Mouse (Mus musculus) 3T3-L1 (cell line): Measurements from ENCODE around the gene Olfr963.
"Not testable (repeated sequence)": the region's sequence is repeated elsewhere in the genome, so short reads cannot be mapped to it uniquely, and the experiment has no call there.

ENCODE experiments used
- DNase-seq: peaks from one replicate; pipeline ENCODE4 v3.0.0-alpha.2; 2015; ENCODE audit warnings: low read depth, low spot score

Gene Olfr963

DNA sequence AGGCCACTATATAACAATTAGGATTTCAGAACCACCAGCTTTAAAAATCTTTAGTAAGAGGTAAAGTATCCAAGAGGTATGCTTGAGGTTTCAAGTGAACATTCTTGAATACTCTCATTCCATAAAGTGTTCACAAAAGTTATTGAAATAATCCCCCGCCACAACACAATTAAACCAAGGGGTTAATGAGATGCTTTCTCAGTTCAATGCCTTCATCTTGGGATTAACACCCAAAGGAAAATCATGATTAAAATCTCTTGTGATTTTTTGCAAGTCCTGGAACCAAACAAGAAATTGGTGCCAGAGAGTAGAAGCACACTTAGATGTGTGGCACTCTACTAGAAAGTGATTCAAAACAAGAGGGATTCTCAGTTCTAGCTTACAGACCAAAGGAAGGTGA lies at the start of gene Olfr963:
Gene Olfr963 (plus strand): TSS at position 301 of the 400 bp plus-strand sequence.
- no peak for DNase-seq

DNA sequence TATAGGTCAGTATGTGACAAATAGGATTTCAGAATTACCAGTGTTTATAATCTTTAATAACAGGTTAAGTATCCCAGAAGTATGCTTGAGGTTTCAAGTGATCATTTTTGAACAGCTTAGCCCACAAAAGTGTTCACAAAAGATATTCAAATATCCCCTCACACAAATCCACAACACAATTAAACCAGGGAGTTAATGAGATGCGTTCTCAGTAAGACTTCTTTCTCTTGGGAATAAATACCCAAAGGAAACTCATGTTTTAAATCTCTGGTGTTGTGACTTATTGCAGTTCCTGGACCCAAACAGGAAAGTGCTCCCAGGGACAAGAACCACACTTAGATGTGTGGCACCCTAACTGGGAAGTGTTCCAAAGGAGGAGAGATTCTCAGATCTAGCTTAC lies 45.9 kb upstream of the Olfr963 start, which contains the start of gene Olfr960:
Gene Olfr960 (plus strand): TSS at position 301 of the 400 bp plus-strand sequence.
- DNase-seq = no peak

GRCm38 (mm10) chr9:39623783-39624182 lies 43.2 kb upstream of the Olfr963 start:
- DNase-seq = no peak

GRCm38 (mm10) chr9:39624711-39625110 lies 42.3 kb upstream of the Olfr963 start:
- DNase-seq = no peak

DNA sequence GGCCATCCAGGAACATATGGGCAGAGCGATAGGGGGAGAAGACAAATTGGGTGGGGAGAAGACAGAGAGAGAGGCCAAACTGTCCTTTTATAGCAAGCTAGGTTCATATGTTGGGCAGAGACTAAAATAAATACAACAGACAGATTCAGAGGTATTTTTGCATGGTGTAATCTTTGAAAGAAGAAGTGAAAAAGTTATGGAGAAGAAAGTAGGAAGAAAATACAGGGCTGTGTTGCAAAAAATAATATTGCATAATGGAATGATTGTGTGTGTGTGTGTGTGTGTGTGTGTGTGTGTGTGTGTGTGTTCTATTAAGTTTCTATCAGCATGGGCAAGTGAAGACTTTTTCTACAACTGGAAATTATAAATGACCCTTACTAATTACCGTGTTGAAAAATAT lies 37.9 kb upstream of the Olfr963 start:
- no peak for DNase-seq

DNA sequence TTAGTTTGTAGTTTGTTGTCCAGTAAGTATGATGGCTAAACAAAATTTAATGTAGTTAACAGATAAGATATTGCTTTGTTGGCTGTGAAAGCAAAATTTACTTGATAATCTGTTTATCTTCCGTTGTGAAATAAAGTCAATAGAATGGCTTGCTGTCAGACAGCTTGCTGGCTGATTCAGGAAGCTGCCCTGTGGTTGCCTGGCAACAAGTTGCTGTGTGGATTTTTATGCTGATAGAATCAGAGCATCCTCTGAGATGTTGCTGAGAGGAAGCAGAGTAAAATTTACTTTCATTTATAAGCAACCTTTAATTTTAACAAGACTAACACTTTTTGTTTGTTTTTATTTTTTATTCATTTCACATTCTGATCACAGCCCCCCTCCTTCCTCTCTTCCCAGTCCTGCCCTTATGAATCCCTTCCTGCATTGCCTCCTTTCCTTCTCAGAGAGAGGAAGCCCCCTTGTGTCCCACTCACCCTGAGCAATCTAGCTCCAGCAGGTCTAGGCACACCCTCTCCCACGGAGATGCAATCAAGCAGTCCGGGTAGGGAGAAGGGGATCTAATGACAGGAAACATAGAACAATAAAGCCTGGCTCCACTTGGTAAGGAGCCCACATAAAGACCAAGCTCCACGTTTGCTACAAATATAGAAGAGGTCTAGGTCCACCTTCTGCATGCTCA lies 33.0 kb upstream of the Olfr963 start:
- no peak for DNase-seq

- no peak for DNase-seq
Observed at GRCm38 (mm10) chr9:39644785-39645184, 22.2 kb upstream of the Olfr963 start, which contains the start of gene Olfr961. TSS of gene Olfr961 (plus strand) at chr9:39645085.

DNA sequence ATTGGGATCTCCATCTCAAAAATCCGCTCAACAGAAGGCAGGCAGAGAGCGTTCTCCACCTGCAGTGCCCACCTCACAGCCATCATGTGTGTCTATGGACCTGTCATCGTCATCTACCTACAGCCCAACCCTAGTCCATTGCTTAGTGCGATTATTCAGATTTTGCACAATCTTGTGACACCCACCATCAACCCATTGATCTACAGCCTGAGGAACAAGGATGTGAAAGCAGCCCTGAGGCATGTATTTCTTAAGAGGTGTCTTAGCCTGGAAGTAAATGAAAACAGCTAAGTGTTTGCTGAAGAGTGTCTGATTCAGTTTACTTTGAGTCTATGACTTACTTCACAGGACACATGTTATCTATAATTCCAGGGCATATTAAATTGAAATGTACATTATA lies 19.6 kb upstream of the Olfr963 start:
- DNase-seq = no peak

- DNase-seq = no peak
Observed at GRCm38 (mm10) chr9:39654756-39655396, 12.1 kb upstream of the Olfr963 start.

- no peak for DNase-seq
Observed at GRCm38 (mm10) chr9:39669723-39670122, 2.7 kb downstream of the Olfr963 start.

DNA sequence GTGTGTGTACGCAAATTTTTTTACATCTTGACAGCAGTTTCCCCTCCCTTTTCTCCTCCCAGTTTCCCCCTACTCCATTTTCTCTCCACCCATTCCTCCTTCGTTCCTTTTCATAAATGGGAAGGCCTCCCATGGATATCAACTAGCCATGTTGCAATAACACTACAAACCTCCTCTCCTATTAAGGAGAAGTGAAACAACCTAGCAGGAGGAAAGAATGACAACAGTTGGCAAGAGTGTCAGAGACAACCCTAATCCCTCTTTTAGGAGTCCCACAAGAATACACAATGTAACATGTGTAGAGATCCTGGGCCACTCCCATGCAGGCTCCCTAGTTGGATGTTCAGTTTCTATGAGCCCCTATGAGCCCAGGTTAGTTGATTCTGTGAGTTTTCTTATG lies 7.8 kb downstream of the Olfr963 start:
- DNase-seq = no peak

GRCm38 (mm10) chr9:39678557-39678956 lies 11.6 kb downstream of the Olfr963 start:
- DNase-seq = no peak

GRCm38 (mm10) chr9:39679280-39679679 lies 12.3 kb downstream of the Olfr963 start:
- no peak for DNase-seq

DNA sequence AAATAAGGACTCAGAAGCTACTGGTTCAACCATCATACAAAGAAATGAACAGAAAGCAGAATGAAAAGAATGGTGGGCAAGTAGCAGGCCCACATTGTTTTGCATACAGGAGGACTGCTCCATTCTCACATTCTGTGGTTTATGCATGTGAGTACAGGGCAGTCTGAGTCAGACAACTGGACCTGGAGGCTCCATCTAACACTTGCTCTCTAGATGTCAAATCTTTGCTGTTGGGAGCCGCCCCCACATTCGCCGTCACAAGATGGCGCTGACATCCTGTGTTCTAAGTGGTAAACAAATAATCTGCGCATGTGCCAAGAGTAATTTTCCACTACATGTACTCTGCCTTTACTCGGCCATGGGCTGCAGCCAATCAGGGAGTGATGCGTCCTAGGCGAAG lies 34.1 kb downstream of the Olfr963 start:
- DNase-seq = not testable (repeated sequence)

DNA sequence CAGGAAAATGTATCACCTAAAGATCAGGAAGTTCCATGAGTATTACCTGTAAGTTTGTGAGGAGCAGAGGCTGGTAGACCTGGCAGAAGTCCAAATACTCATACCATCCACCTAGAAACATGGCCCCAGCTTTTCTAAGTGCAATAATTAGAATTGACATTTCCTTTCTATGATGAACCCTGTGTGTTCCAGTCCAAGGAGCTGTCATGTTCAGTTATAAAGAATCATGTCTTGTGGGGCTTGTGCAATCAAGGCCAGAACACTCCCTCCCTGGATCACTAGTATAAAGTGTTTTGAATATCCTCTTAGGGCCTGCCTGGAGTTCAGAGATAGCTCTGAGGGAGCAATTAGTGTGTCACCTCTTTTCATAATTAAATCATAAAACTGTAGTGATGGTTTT lies 40.0 kb downstream of the Olfr963 start, which contains the start of gene Olfr149:
Gene Olfr149 (minus strand): TSS at position 101 of the 400 bp plus-strand sequence.
- no peak for DNase-seq

GRCm38 (mm10) chr9:39708958-39709357 lies 42.0 kb downstream of the Olfr963 start:
- DNase-seq = no peak

DNA sequence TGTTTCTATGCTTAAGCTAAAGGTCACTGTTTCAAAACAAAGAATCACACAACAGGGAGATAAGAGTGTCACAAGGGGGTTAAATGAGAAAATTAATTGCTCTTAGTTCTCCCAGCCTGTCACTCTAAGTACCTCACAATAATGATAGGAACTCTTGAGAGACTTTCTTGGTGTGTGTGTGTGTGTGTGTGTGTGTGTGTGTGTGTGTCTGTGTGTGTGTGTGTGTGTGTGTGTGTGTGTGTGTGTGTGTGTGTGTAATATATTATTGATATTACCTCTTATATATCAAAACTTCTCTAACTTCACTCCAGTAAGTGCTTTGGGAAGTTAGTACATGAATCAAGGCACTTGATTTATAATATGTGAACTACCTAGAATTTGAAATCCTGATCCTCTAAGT lies 44.0 kb downstream of the Olfr963 start, which contains the start of gene Olfr965:
Gene Olfr965 (plus strand): TSS at position 301 of the 400 bp plus-strand sequence.
- no peak for DNase-seq
